Comparison of ENCODE assay signal across 29 mouse cellular contexts in the genomic region with DNA sequence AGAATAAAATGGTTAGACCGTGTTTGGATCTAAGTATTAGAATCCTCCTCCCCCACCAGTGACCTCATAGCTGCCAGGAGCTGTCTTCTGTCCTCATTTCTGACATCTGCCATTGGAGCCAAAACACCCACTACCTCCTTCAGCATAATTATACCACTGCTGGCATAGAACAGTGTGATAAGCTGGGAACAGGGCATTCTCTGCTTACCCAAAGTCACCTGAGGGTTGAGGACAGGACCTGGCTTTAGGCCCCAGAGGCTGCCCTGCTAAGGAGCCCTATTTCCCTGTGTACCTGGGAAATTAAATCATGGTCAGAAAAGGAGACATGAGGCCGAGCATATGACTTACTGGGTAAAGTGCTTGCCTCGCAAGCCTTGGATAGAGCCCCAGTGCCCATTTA.
DNase-seq lines count a peak whose midpoint lies in the region; ATAC-seq and TF ChIP-seq lines count a peak whose summit lies in the region.
"Had no signal": no experiment of that assay in that cellular context is flagged by ENCODE, and none has a peak within 500 bp of the region (broad histone marks: within the 10 kb centered on the region; RNA-seq: fewer than 3 reads in every experiment).

No protein-coding gene starts in this region.

- TF ChIP-seq CTCF in heart, adult 2 months (IDR thresholded peaks at IDR 0.05): no peak
- no peak for TF ChIP-seq CTCF in heart, postnatal 0 days (IDR thresholded peaks at IDR 0.05; ENCODE audit: low read depth)

- no peak overlapping the region for H3K9ac ChIP-seq in heart, adult 2 months (ENCODE audit: low read depth, low read length)
- no peak overlapping the region for H3K9ac ChIP-seq in heart, postnatal 0 days (replicated peaks; ENCODE audit: low read depth, low read length)
- H3K9ac ChIP-seq: forebrain, embryonic 12.5 days; forebrain, postnatal 0 days; heart, embryonic 15.5 days; hindbrain, embryonic 12.5 days; liver, embryonic 12.5 days; liver, postnatal 0 days; midbrain, embryonic 12.5 days; neural tube, embryonic 12.5 days had no signal

- H3K4me2 ChIP-seq in heart, postnatal 0 days (ENCODE audit: low read depth, low read length): no peak overlapping the region
- H3K4me2 ChIP-seq: forebrain, embryonic 12.5 days; heart, embryonic 15.5 days; hindbrain, embryonic 12.5 days; liver, embryonic 12.5 days; midbrain, embryonic 12.5 days; neural tube, embryonic 12.5 days had no signal

- no peaks in the 10 kb centered on the region for H3K27me3 ChIP-seq in heart, adult 2 months (ENCODE audit: control insufficient read depth, insufficient read depth, low read length)
- H3K27me3 ChIP-seq in heart, embryonic 10.5 days (ENCODE audit: insufficient read depth, poor library complexity, severe bottlenecking): no peaks in the 10 kb centered on the region
- H3K27me3 ChIP-seq in heart, postnatal 0 days (ENCODE audit: control insufficient read depth, insufficient read depth, low read length): no peaks in the 10 kb centered on the region
- H3K27me3 ChIP-seq: forebrain, embryonic 12.5 days; heart, embryonic 15.5 days; hindbrain, embryonic 12.5 days; liver, embryonic 12.5 days; midbrain, embryonic 12.5 days; neural tube, embryonic 12.5 days had no signal

- H3K27ac ChIP-seq in heart, adult 2 months: peak overlapping the region; percentile 76
- H3K27ac ChIP-seq in heart, embryonic 10.5 days: no peak overlapping the region
- peak overlapping the region; percentile 38; the same call in 1 of the 2 replicates for H3K27ac ChIP-seq in heart, postnatal 0 days (ENCODE audit: low read depth)
- H3K27ac ChIP-seq: forebrain, embryonic 12.5 days; heart, embryonic 15.5 days; hindbrain, embryonic 12.5 days; liver, embryonic 12.5 days; midbrain, embryonic 12.5 days; neural tube, embryonic 12.5 days had no signal

- ATAC-seq in heart, postnatal 0 days (ENCODE audit: insufficient read depth, low read depth): peak; percentile 77
- no peak for ATAC-seq in megakaryocyte-erythroid progenitor cell, adult 5-6 weeks (replicated peaks; ENCODE audit: low FRiP score, low TSS enrichment, poor library complexity, severe bottlenecking)
- ATAC-seq: forebrain, postnatal 0 days; intestine, embryonic 16.5 days; liver, embryonic 12.5 days; liver, postnatal 0 days had no signal

- H3K4me3 ChIP-seq in heart, adult 2 months: no peak overlapping the region
- no peak overlapping the region for H3K4me3 ChIP-seq in heart, embryonic 10.5 days
- no peak overlapping the region for H3K4me3 ChIP-seq in heart, postnatal 0 days (ENCODE audit: low read depth, low read length)
- H3K4me3 ChIP-seq: erythroblast, embryonic 14.5 days; forebrain, embryonic 12.5 days; heart, embryonic 15.5 days; hindbrain, embryonic 12.5 days; liver, embryonic 12.5 days; midbrain, embryonic 12.5 days; myocyte; neural tube, embryonic 12.5 days had no signal

- peaks cover 1% of the 10 kb centered on the region; the same call in 1 of the 2 replicates for H3K4me1 ChIP-seq in heart, adult 2 months (ENCODE audit: control insufficient read depth, insufficient read depth, low read length)
- H3K4me1 ChIP-seq in heart, embryonic 10.5 days: peaks cover 8% of the 10 kb centered on the region
- 0 out of 2 replicates have a peak, but pooled peaks cover 4% of the 10 kb centered on the region for H3K4me1 ChIP-seq in heart, postnatal 0 days (ENCODE audit: control insufficient read depth, insufficient read depth)
- H3K4me1 ChIP-seq: forebrain, embryonic 12.5 days; heart, embryonic 15.5 days; hindbrain, embryonic 12.5 days; liver, embryonic 12.5 days; neural tube, embryonic 12.5 days had no signal

- peak; percentile 10 to 14 for DNase-seq in cerebellum, adult 18-20 months
- no peak for DNase-seq in cerebellum, postnatal 4 days (ENCODE audit: low spot score in 2 of 2)
- peak in 1 of 2 experiments; percentile 79 for DNase-seq in heart, adult 2 months
- DNase-seq in heart, embryonic 10.5 days (ENCODE audit: low spot score): no peak
- no peak for DNase-seq in heart, postnatal 0 days (ENCODE audit: low spot score)
- DNase-seq in Muller cell, postnatal 12 days (ENCODE audit: inconsistent ontology term): no peak
- DNase-seq: adrenal gland, adult 2 months; cerebellum, adult 11 months; forebrain, postnatal 0 days; kidney, adult 8-10 months; kidney, postnatal 10 days; layer of hippocampus, postnatal 36 days; left cerebral cortex, postnatal 4 days; liver, postnatal 0 days; lung, postnatal 36 days; right cerebral cortex, adult 18-20 months; spleen, adult 18-20 months; thymus, adult 2 months; thymus, postnatal 36 days had no signal

- TF ChIP-seq POLR2A in heart, adult 2 months (IDR thresholded peaks at IDR 0.05; ENCODE audit: insufficient read depth, low read depth, low read length): no peak

- H3K36me3 ChIP-seq in heart, adult 2 months (ENCODE audit: control insufficient read depth, insufficient read depth, low read length): peaks cover 7% of the 10 kb centered on the region
- peaks cover 50% of the 10 kb centered on the region for H3K36me3 ChIP-seq in heart, embryonic 10.5 days
- peaks cover 43% of the 10 kb centered on the region for H3K36me3 ChIP-seq in heart, postnatal 0 days (replicated peaks; ENCODE audit: control insufficient read depth, insufficient read depth, low read length)
- H3K36me3 ChIP-seq: forebrain, embryonic 12.5 days; liver, embryonic 12.5 days; midbrain, embryonic 12.5 days had no signal

- H3K79me2 ChIP-seq in heart, adult 2 months (replicated peaks; ENCODE audit: control insufficient read depth, insufficient read depth, low read length): 0 out of 2 replicates have a peak, but pooled peaks cover 2% of the 10 kb centered on the region

- 67% methylated on average over 3 of the region's 3 CpGs for WGBS in heart, adult 2 months
- 85% methylated on average over 3 of the region's 3 CpGs for WGBS in heart, embryonic 10.5 days
- WGBS in heart, postnatal 0 days: 67% methylated on average over 3 of the region's 3 CpGs

- TF ChIP-seq EP300 in heart, adult 2 months (IDR thresholded peaks at IDR 0.05; ENCODE audit: insufficient read depth, low read depth, low read length): peak; percentile 99
- 0 out of 2 replicates have a peak, but pooled peaks have one; percentile 19 for TF ChIP-seq EP300 in heart, postnatal 0 days (IDR thresholded peaks at IDR 0.05; ENCODE audit: low read depth)

- H3K9me3 ChIP-seq in heart, embryonic 10.5 days: no peaks in the 10 kb centered on the region
- H3K9me3 ChIP-seq in heart, postnatal 0 days (replicated peaks; ENCODE audit: control insufficient read depth, low read length): no peaks in the 10 kb centered on the region
- H3K9me3 ChIP-seq: forebrain, embryonic 12.5 days; heart, embryonic 15.5 days; hindbrain, embryonic 12.5 days; liver, embryonic 12.5 days; midbrain, embryonic 12.5 days; neural tube, embryonic 12.5 days had no signal

- intact Hi-C loops in heart, adult 2 months (cut with DNase I): loop anchor here (2.0 to 5.0 kb wide), 4 partner anchors 89 to 311 kb away; no protein-coding TSS in a partner anchor

Comparison
In these comparisons a context has a peak if more than half of its experiments do, and no peak if none do; other contexts are left out.
1. DNase-seq: peak in cerebellum, adult 18-20 months (2 of 2); none in cerebellum, postnatal 4 days (0 of 2), heart, embryonic 10.5 days (single experiment), heart, postnatal 0 days (single experiment) and Muller cell, postnatal 12 days (single experiment).